Mouse (Mus musculus) megakaryocyte-erythroid progenitor cell, adult 5-6 weeks (primary cell): ENCODE measurements around the gene Eif2ak4. TPM values are rescaled to one million over a fixed set of nuclear protein-coding genes. Genes with fewer than 3 reads are reported as not detected.
A peak's percentile ranks its signal among the peaks of the same experiment; 100 is the strongest.

Experiments
- ATAC-seq: replicated peaks from 2 replicates; pipeline ENCODE4 v1.8.0; 2016; ENCODE audit warnings: mild to moderate bottlenecking, inconsistent platforms; ENCODE audit not compliant: severe bottlenecking, poor library complexity, low FRiP score, low TSS enrichment
- total RNA-seq, 2 experiments: library from RNA; stranded (forward) in 1 of 2; stranded (reverse) in 1 of 2; fragments of 200-1000, 215-1000 nt in 1 of 2; fragments of >200 nt in 1 of 2; fragmentation: Nextera tagmentation in 1 of 2; gene quantifications; 2 replicates each; pipeline ENCODE4 v1.2.3; 2014 to 2017

Gene Eif2ak4
- total RNA-seq, 2 experiments from 2014 or later = 17.9 to 18.1 TPM

GRCm38 (mm10) chr2:118401834-118402727, 13.7 kb downstream of the Eif2ak4 start:
- no peak for ATAC-seq

- ATAC-seq = no peak
These were observed 15.9 kb downstream of the Eif2ak4 start for GRCm38 (mm10) chr2:118404336-118404735.

- no peak for ATAC-seq
These were observed 17.1 kb downstream of the Eif2ak4 start for GRCm38 (mm10) chr2:118405568-118405967.

DNA sequence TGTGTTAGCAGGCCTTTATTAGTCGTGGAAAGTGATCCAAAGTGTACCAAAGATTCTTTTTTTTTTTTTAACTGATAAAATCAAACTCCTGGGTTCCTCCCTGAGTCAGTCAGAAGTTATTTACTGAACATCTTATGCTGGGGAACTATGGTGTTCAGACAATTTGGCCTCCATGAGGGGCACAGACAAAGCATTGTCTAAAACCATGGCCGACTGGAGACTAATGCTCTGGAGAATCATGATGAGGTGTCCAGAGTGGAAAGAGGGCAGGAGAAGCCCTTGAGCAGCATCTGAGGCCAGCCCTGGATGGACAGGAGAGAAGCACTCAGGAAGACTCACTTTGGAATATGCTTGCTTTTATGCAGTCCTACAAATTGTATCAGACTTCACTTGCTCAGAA, 18.4 kb downstream of the Eif2ak4 start:
- ATAC-seq = no peak

GRCm38 (mm10) chr2:118408336-118408895, 20.0 kb downstream of the Eif2ak4 start:
- no peak for ATAC-seq

GRCm38 (mm10) chr2:118412821-118413220, 24.4 kb downstream of the Eif2ak4 start:
- no peak for ATAC-seq

- ATAC-seq = no peak
These were observed 27.4 kb downstream of the Eif2ak4 start for GRCm38 (mm10) chr2:118415601-118416355.

GRCm38 (mm10) chr2:118418076-118418475, 29.7 kb downstream of the Eif2ak4 start:
- ATAC-seq = no peak

- ATAC-seq = no peak
These were observed 33.5 kb downstream of the Eif2ak4 start for GRCm38 (mm10) chr2:118421951-118422350.

GRCm38 (mm10) chr2:118422385-118422784, 34.0 kb downstream of the Eif2ak4 start:
- no peak for ATAC-seq

GRCm38 (mm10) chr2:118428296-118428695, 39.9 kb downstream of the Eif2ak4 start:
- no peak for ATAC-seq

DNA sequence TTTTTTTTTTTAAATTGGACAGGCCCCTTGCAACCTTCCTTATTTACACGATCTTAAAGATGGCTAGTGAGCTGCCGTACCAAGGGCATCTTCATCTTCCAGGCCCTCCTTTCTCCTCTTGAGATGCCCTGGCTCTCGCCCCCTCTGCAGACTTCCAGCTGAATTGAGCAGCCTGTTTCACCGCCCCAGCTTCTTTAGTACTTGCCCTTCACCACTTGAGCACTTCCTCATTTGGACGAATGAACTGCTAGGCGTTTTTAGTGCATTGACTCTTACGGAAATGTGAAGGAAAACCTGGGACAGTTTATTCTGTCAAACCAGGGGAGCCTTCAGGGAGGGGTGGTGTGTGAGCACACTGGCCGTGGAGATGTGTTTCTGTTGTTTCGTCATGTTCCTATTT, 40.9 kb downstream of the Eif2ak4 start:
- no peak for ATAC-seq

DNA sequence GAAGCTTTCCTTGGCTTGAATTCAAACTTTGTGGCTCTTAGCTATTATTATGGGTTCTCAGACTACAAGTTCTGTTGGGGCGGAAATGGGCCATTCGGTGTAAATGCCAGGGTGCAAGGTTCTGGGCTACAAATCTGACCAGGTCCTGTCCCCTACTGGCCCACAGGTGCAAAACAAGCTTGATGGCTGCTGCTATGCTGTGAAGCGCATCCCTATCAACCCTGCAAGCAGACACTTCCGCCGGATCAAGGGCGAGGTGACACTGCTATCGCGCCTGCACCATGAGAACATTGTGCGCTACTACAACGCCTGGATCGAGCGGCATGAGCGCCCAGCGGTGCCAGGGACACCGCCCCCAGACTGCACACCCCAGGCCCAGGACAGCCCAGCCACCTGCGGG, 42.2 kb downstream of the Eif2ak4 start:
- no peak for ATAC-seq

- ATAC-seq = peak; percentile 82
These were observed 43.2 kb downstream of the Eif2ak4 start for GRCm38 (mm10) chr2:118431589-118431988.

DNA sequence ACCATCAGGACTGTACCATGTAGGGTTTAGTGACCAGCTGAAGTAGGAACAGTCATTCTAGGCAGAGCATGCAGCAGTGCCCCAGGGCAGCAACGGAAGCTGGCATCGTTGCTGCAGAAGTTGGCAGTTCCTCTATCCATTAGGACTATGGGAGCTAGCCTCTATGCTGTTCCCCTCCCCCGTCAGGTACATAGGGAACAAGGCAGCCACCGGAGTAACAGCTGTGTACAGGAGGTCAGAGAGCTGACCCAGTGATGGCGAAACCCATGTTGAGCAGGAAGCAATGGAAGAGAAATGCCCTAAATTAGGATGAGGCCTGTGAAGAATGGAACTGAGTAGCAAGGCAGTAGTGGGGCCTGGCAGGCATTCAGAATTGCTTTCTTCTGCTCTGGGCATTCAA, 53.8 kb downstream of the Eif2ak4 start:
- ATAC-seq = no peak

- no peak for ATAC-seq
These were observed 54.3 kb downstream of the Eif2ak4 start for GRCm38 (mm10) chr2:118442723-118443122.

GRCm38 (mm10) chr2:118445696-118446674, 57.6 kb downstream of the Eif2ak4 start:
- no peak for ATAC-seq

GRCm38 (mm10) chr2:118448181-118448580, 59.8 kb downstream of the Eif2ak4 start:
- ATAC-seq = no peak

DNA sequence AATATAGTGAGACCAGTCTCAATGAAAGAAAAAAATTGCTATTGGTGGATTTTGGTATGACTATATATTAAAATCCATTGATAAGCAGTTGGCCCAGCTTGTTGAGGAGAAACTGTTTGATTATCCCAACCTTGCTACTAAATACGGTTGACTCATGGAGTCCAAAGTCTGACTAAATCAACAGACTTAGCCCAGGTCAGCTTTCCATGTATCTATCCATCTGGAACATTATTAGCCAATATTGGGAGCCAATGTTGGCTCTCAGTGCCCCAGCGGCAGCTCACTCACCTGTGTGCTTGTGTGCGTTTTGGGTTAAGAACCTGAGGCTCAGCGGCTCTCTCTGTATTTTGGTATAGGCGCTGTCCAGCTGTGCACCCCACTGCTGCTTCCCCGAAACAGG, 62.6 kb downstream of the Eif2ak4 start:
- no peak for ATAC-seq
